Mouse (Mus musculus) heart, adult 2 months (tissue): ENCODE measurements around the gene Tia1.

Experiments used
- CTCF ChIP-seq: fragments of 200-600 bp; IDR thresholded peaks from 2 replicates; pipeline ENCODE4 v1.8.1; 2022; ENCODE audit warnings: antibody characterized with exemption, mild to moderate bottlenecking, moderate library complexity
- EP300 ChIP-seq: fragments of 200-500 bp; IDR thresholded peaks from 2 replicates; pipeline ENCODE4 v1.6.1; 2011; ENCODE audit warnings: low read depth, low read length, control low read depth; ENCODE audit not compliant: insufficient read depth
- POLR2A ChIP-seq: fragments of 200-500 bp; IDR thresholded peaks from 2 replicates; pipeline ENCODE4 v1.6.1; 2011; ENCODE audit warnings: mild to moderate bottlenecking, low read depth, low read length, control low read depth; ENCODE audit not compliant: insufficient read depth

GRCm38 (mm10) chr6:86360691-86361090, 43.3 kb upstream of the Tia1 start:
- no peak for TF ChIP-seq EP300
- TF ChIP-seq CTCF = no peak
- TF ChIP-seq POLR2A = no peak
